Mouse (Mus musculus): ENCODE measurements around the gene Mkrn1.
"Not testable (repeated sequence)": the region's sequence is repeated elsewhere in the genome, so short reads cannot be mapped to it uniquely, and the experiment has no call there.

Mkrn1 gene

GRCm38 (mm10) chr6:39434111-39434885 lies 14.0 kb upstream of the Mkrn1 start:
- in situ Hi-C loops (cut with MboI; ENCODE audit: unreplicated experiment in 2 of 2) = no loop called here

DNA sequence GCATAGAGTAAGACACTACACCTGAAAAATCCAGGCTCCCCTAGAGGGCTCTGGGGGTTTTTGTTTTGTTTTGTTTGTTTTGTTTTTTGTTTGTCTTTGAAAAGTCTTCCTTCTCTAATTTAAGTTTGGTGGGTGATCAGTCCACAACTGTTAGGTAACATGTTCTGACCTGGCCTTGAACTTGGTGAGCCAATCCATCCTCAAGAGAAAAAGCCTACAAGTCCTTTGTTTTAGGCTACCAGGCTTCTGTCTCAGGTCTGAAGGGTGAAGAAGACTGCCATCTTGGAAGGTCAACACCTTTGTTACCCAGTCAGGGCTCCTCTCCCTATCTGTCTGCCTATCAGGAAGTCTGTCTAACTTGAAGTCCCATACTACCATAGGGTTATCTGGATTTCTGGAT lies 13.4 kb upstream of the Mkrn1 start:
- in situ Hi-C loops (cut with MboI; ENCODE audit: unreplicated experiment in 2 of 2) = no loop called here

GRCm38 (mm10) chr6:39433174-39433573 lies 12.9 kb upstream of the Mkrn1 start:
- in situ Hi-C loops (cut with MboI; ENCODE audit: unreplicated experiment in 2 of 2) = no loop called here

DNA sequence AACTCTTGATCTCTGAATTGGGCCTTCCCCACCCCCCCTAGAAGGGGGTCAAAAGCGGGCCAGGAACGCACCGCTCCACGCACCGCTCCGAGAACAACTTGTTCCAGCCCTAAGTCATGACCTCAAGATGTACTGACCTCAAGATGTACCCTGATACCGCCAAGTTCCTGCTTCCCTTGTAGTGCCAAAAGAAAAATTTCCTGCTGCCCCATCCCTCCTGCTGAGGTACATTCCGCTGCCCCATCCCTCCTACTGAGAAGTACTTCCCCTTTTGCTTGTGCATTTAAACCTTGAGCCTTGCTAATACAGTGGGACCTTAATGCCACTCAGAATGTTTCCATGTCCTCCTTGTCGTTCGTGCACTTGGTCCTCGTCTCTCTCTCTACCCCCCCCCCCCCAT lies 10.5 kb upstream of the Mkrn1 start:
- in situ Hi-C loops (cut with MboI; ENCODE audit: unreplicated experiment in 2 of 2) = no loop called here

DNA sequence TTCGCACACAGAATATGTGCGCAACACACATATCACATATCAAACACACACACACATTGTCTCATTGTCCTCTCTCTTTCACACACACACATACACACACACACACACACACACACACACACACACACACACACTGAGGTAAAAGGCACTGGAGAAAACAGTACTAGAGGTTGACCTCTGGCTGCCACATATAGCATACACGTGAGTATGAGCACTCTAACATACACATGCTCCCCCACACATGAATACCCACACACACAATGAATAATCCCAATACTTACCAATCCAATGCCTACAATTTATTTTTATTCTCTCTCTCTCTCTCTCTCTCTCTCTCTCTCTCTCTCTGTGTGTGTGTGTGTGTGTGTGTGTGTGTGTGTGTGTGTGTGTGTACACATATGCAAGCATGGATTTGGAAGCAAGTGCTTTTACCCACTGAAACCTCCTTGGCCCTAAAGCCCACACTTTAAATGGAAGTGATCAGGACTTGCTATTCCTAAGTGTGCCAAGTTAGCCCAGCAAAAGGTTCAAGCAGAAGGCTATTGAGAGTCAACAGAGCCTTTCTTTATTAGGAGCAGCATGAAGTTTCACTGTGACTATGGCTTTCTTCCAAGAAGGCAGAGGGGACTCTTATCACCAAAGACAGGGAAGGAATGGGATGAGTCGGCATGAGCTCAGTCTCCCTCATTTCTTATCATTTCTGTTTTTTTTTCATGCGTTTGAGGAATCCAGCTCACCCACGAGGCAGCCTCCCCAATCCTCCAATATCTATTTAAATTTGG lies 8.9 kb upstream of the Mkrn1 start:
- in situ Hi-C loops (cut with MboI; ENCODE audit: unreplicated experiment in 2 of 2) = no loop called here

- in situ Hi-C loops (cut with MboI; ENCODE audit: unreplicated experiment in 2 of 2) = no loop called here
These were observed 7.2 kb upstream of the Mkrn1 start for GRCm38 (mm10) chr6:39427276-39428003.

DNA sequence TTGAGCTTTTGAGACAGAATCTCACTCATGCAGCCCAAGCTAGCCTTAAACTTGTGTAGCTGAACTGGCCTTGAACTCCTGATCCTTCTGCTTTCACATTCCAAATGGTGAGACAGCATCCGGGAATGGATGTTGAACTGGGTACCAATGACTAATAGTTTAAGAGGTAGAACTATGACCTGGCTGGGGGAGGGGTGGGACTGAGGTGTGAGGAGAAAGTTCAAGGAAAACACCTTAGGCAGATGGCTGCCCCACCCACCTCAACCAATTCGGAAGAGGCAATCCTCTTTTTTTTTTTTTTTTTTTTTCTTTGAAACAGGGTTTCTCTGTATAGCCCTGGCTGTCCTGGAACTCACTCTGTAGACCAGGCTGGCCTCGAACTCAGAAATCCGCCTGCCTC lies 6.5 kb upstream of the Mkrn1 start:
- in situ Hi-C loops (cut with MboI; ENCODE audit: unreplicated experiment in 2 of 2) = no loop called here

DNA sequence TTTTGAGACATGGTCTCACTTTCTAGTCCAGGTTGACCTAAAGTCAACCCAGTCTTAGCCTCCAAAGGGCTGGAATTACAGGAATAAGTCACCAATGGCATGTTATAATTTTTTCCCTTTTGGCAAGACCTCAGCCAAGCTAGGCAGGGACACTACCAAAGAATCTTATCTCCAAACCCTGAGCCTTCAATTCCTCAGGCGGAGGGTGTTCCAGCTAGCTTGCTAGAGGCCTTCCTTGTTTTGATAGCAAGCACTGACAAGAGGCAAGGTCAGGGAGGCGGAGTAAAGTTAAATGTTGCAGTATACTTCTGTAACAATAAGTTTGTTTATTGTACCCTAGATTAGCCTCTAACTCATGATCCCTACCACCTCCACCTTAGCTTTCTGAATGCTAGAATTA lies 4.9 kb upstream of the Mkrn1 start:
- in situ Hi-C loops (cut with MboI; ENCODE audit: unreplicated experiment in 2 of 2) = no loop called here

DNA sequence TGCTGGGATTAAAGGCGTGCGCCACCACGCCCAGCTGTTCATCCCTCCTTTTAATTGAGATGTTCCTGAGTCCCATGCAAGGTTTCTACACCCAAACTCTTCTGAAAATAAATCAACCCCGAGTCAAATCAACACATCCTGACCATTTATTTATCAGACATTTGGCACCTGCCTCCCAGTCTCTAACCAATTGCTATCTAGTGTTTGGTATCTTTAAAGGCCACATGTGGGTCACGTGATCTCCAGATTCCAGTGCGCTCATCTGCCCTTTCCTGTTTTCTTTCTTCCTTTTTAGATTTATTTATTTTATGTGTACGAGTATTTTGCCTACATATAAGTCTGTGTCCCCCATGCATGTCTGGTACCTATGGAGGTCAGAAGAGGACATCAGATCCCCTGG lies 3.4 kb upstream of the Mkrn1 start:
- in situ Hi-C loops (cut with MboI; ENCODE audit: unreplicated experiment in 2 of 2) = no loop called here

DNA sequence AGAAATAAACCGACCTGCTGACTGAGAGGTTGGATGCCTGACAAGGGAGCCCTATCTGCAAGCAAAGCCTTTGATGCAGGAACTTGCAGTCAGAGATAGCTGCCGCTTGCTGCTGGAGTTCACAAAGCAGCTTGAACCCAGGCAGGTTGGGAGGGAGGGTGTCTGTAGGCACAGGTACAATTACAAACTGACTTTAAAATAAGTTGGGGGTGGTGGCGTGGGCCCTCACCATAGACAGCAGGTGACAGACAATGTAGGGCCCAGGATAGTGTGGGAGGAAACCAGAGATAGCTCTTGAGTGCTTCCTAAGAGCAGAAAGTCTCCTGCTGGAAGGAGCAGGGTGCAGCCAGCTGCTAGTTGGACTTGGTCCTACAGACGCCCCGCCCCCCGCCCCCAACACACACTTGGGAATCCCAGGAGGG lies 2.9 kb upstream of the Mkrn1 start:
- in situ Hi-C loops (cut with MboI; ENCODE audit: unreplicated experiment in 2 of 2) = no loop called here

- in situ Hi-C loops (cut with MboI; ENCODE audit: unreplicated experiment in 2 of 2) = no loop called here
These were observed 605 bp upstream of the Mkrn1 start for GRCm38 (mm10) chr6:39420867-39421266.

- in situ Hi-C loops (cut with MboI; ENCODE audit: unreplicated experiment in 2 of 2) = no loop called here
These were observed 844 bp downstream of the Mkrn1 start for GRCm38 (mm10) chr6:39419386-39419850.

GRCm38 (mm10) chr6:39416654-39417053 lies 3.6 kb downstream of the Mkrn1 start:
- in situ Hi-C loops (cut with MboI; ENCODE audit: unreplicated experiment in 2 of 2) = not testable (repeated sequence)

- in situ Hi-C loops (cut with MboI; ENCODE audit: unreplicated experiment in 2 of 2) = no loop called here
These were observed 4.5 kb downstream of the Mkrn1 start for GRCm38 (mm10) chr6:39415762-39416161.

- in situ Hi-C loops (cut with MboI; ENCODE audit: unreplicated experiment in 2 of 2) = no loop called here
These were observed 6.2 kb downstream of the Mkrn1 start for GRCm38 (mm10) chr6:39414106-39414505.

GRCm38 (mm10) chr6:39406480-39406879 lies 13.8 kb downstream of the Mkrn1 start:
- in situ Hi-C loops (cut with MboI; ENCODE audit: unreplicated experiment in 2 of 2) = no loop called here

- in situ Hi-C loops (cut with MboI; ENCODE audit: unreplicated experiment in 2 of 2) = no loop called here
These were observed 17.1 kb downstream of the Mkrn1 start for GRCm38 (mm10) chr6:39403136-39403535.

DNA sequence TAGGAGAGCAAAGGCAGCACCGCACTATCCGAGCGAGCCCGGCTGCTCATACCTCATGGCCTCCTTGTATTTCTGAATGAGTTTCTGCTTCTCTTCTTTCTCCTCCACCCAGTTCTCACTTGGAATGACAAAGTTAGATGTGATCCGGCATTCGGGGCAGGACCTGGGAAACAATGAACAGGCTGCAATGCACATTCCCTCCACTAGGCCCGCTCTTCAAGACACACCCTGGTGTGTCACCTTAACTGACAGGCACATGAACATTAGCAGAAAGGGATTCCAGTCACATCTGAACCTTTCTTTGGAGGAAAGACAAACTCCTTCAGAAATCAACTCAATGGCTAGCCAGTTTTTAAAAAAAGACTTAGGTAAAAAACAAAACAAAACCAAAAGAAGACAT lies 19.9 kb downstream of the Mkrn1 start:
- in situ Hi-C loops (cut with MboI; ENCODE audit: unreplicated experiment in 2 of 2) = no loop called here

DNA sequence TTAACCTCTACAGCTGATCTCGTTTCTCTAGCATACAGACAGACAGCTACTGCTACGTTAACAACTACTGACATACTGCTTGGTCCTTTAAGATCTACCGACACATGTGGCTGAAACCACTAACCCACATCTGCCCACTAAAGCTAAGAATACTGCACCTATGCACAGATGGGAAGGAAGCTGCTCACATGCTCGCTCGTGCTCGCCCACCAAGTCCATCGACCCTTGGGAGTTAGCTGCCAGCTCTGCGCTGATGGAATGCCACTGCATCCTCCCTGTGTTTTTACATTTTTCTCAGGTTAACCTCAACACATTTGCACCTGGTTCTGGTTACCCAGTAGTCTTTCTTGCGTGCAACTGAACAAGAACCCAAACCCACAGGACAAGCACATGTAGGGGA lies 21.9 kb downstream of the Mkrn1 start:
- in situ Hi-C loops (cut with MboI; ENCODE audit: unreplicated experiment in 2 of 2) = no loop called here

DNA sequence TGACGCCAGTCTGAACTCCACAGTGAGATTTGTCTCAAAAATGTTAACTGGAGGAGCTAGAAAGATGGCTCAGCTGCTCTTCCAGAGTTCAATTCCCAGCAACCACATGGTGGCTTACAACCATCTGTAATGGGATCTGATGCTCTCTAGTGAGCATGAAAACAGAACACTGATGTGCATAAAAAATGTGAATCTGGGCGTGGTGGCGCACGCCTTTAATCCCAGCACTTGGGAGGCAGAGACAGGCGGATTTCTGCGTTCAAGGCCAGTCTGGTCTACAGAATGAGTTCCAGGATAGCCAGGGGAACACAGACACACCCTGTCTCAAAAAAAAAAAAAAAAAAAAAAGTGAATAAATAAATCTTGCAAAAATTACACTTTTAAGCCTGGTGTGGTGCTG lies 23.2 kb downstream of the Mkrn1 start:
- in situ Hi-C loops (cut with MboI; ENCODE audit: unreplicated experiment in 2 of 2) = no loop called here

DNA sequence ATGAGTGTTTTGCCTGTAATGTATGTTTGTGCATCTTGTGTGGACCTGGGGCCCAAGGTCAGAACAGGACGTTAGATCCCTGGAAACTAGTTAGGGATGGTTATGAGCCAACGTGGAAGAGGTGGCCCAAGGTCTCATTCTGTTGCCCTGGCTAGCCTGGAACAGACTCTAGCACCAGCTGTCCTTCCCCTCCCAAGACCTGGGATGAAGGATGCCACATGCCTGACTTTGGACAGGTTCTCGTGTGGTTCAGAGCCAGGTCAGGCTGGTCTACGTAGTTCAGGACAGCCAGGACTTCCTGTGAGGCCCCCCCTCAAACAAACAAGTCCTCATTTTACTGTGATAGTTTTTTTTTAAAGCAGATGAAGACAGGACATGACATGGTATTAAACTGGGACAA lies 24.3 kb downstream of the Mkrn1 start:
- in situ Hi-C loops (cut with MboI; ENCODE audit: unreplicated experiment in 2 of 2) = no loop called here
